11 mouse cellular contexts compared by ENCODE assay signal in the genomic region with DNA sequence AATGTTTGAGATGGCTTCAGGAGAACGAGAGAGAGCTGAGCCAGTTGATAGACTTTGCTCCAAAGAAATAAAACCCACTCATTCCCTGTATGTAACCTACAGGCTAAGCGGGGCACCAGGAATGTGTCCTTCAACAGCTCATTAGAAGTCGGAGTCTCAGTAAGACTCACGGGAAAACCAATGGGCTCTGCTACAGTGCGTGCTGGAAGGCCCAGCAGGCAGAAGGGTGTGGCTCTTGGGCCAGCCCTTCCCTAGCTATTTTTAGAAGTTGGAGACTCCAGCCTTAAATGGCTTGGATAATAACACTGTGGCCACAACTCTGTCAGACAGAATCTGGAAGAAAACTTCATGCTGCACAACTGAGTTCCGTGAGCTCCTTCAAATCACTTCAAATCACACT. TPM values are rescaled to one million over a fixed set of nuclear protein-coding genes. Genes with fewer than 3 reads are reported as not detected.
DNase-seq lines count a peak whose midpoint lies in the region; ATAC-seq lines count a peak whose summit lies in the region.
"Had no signal": no experiment of that assay in that cellular context is flagged by ENCODE, and none has a peak within 500 bp of the region (broad histone marks: within the 10 kb centered on the region; RNA-seq: fewer than 3 reads in every experiment).

No protein-coding gene starts in this region.

- peaks cover 29% of the 10 kb centered on the region for H3K4me1 ChIP-seq in limb, embryonic 13.5 days
- H3K4me1 ChIP-seq in hindbrain, embryonic 10.5 days (replicated peaks): peaks cover 15% of the 10 kb centered on the region

- H3K9me3 ChIP-seq in limb, embryonic 13.5 days: no peaks in the 10 kb centered on the region
- no peaks in the 10 kb centered on the region for H3K9me3 ChIP-seq in hindbrain, embryonic 10.5 days
- H3K9me3 ChIP-seq: liver, embryonic 15.5 days had no signal

- peak overlapping the region; percentile 21 for H3K4me2 ChIP-seq in limb, embryonic 13.5 days (replicated peaks)
- H3K4me2 ChIP-seq: liver, embryonic 15.5 days had no signal

- peak overlapping the region; percentile 6; the same call in 1 of the 2 replicates for H3K27ac ChIP-seq in limb, embryonic 13.5 days
- no peak overlapping the region for H3K27ac ChIP-seq in hindbrain, embryonic 10.5 days
- H3K27ac ChIP-seq: liver, embryonic 15.5 days had no signal

- ATAC-seq in limb, embryonic 13.5 days (ENCODE audit: low FRiP score, low read depth): peak; percentile 78

- H3K27me3 ChIP-seq in limb, embryonic 13.5 days: peaks cover 41% of the 10 kb centered on the region
- peaks cover 42% of the 10 kb centered on the region for H3K27me3 ChIP-seq in hindbrain, embryonic 10.5 days (ENCODE audit: insufficient read depth, poor library complexity, severe bottlenecking)

- DNase-seq in retina, embryonic 14.5 days (ENCODE audit: low spot score): peak; percentile 41
- no peak for DNase-seq in retina, postnatal 1 day
- peak; percentile 65 to 71 for DNase-seq in heart, adult 9 months (ENCODE audit: low spot score in 2 of 2)
- DNase-seq in testis, postnatal 14 days (ENCODE audit: low spot score): peak; percentile 43
- no peak for DNase-seq in thymus, postnatal 25 days
- no peak for DNase-seq in hindbrain, embryonic 10.5 days (ENCODE audit: low spot score)
- no peak for DNase-seq in cerebellum, adult 9-11 months
- DNase-seq: cerebellum, postnatal 36 days; thymus, postnatal 4 days had no signal

- 12% methylated on average over 6 of the region's 6 CpGs for WGBS in limb, embryonic 13.5 days
- WGBS in hindbrain, embryonic 10.5 days: 38% methylated on average over 6 of the region's 6 CpGs

- H3K4me3 ChIP-seq in limb, embryonic 13.5 days: no peak overlapping the region
- H3K4me3 ChIP-seq in hindbrain, embryonic 10.5 days: no peak overlapping the region
- H3K4me3 ChIP-seq: liver, embryonic 15.5 days had no signal

- no peaks in the 10 kb centered on the region for H3K36me3 ChIP-seq in limb, embryonic 13.5 days
- no peaks in the 10 kb centered on the region for H3K36me3 ChIP-seq in hindbrain, embryonic 10.5 days
- H3K36me3 ChIP-seq: liver, embryonic 15.5 days had no signal

- H3K9ac ChIP-seq in limb, embryonic 13.5 days: no peak overlapping the region
- H3K9ac ChIP-seq: liver, embryonic 15.5 days had no signal

RNA-seq across cellular contexts. Expression of a gene that starts 31.1 kb away (rescaled TPM):
- polyA plus RNA-seq in limb, embryonic 13.5 days (2015; fragmentation: Nextera tagmentation; extraction: Ambion mirVana): 6.8 and 8.8 TPM in 2 replicates
- polyA plus RNA-seq in hindbrain, embryonic 10.5 days (2016; fragmentation: Nextera tagmentation; extraction: Ambion mirVana): 3.4 and 4.2 TPM in 2 replicates

Comparison
In these comparisons a context has a peak if more than half of its experiments do, and no peak if none do; other contexts are left out.
1. DNase-seq: peak in retina, embryonic 14.5 days (single experiment), heart, adult 9 months (2 of 2) and testis, postnatal 14 days (single experiment); none in retina, postnatal 1 day (single experiment), thymus, postnatal 25 days (single experiment), hindbrain, embryonic 10.5 days (single experiment) and cerebellum, adult 9-11 months (single experiment).